Mouse (Mus musculus) liver, adult 2 months (tissue): ENCODE measurements around the gene Ift20.

Experiments used
- CTCF ChIP-seq: fragments of 200-500 bp; IDR thresholded peaks from 2 replicates; pipeline ENCODE4 v1.5.1; 2011; ENCODE audit warnings: low read depth, low read length, control low read depth
- POLR2A ChIP-seq: fragments of 200-500 bp; IDR thresholded peaks from 2 replicates; pipeline ENCODE4 v1.6.1; 2011; ENCODE audit warnings: low read length, control low read depth; ENCODE audit not compliant: insufficient read depth; ENCODE audit errors: extremely low read depth

GRCm38 (mm10) chr11:78549491-78549987, 13.4 kb downstream of the Ift20 start:
- TF ChIP-seq CTCF: no peak
- TF ChIP-seq POLR2A: no peak
